Mouse (Mus musculus) testis, adult 2 months (tissue): ENCODE measurements around the gene H2-M10.2.

Source experiments
- CTCF ChIP-seq: fragments of 200-500 bp; IDR thresholded peaks from 2 replicates; pipeline ENCODE4 v1.5.1; 2012; ENCODE audit warnings: low read depth, mild to moderate bottlenecking, inconsistent platforms, low read length, moderate library complexity; ENCODE audit not compliant: control insufficient read depth, insufficient read depth, insufficient replicate concordance
- POLR2A ChIP-seq: fragments of 200-500 bp; IDR thresholded peaks from 2 replicates; pipeline ENCODE4 v1.6.1; 2012; ENCODE audit warnings: low read depth, mild to moderate bottlenecking, inconsistent platforms, low read length, moderate library complexity; ENCODE audit not compliant: control insufficient read depth

DNA sequence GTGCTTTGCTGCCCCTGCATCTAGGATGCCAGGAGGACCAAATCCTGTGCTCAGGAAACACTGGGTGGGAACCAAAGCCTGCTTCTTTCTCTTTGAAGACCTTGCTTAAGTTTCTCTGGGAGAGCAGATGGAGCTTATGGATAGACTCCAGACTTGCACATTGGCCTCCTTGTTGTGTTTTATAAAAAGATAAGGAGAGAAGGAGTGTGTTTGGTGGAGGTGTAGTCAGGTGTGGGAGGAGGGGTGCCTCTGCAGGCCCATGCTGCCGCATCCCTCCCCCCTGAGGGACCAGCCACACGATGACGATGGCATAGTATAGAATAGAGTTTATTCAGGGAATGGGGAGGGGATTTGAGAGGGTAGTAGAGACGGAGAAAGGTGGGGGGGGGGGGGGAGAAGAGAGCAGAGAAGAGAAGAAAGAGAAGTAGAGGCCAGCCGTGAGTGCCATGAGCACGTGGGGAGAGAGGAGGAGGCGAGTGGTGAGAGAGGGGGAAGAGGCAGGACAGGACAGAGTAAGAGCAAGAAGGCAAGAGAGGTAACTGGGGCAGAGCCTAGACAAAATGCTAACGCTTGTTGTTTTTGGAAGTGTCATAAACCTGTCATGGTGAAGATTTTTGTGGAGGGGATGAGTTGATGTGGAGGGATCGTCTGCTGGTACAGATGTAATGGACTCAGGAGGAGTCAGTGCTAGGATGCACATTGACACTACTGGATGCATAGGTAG is 13.5 kb downstream of the H2-M10.2 start:
- TF ChIP-seq CTCF (no peak), POLR2A (no peak)
